Mouse (Mus musculus): ENCODE measurements around the gene Dctn5.

Dctn5 gene

GRCm38 (mm10) chr7:122160037-122160436 is 27.2 kb downstream of the Dctn5 start:
- DNase-seq (ENCODE audit: low read depth), result peak; percentile 49

- no peak for DNase-seq (ENCODE audit: low read depth)
Observed at GRCm38 (mm10) chr7:122163766-122164165, 30.9 kb downstream of the Dctn5 start.

- no peak for DNase-seq (ENCODE audit: low read depth)
Observed at GRCm38 (mm10) chr7:122167203-122167602, 34.4 kb downstream of the Dctn5 start.

- DNase-seq (ENCODE audit: low read depth), result no peak
Observed at GRCm38 (mm10) chr7:122170705-122171104, 37.9 kb downstream of the Dctn5 start.

DNA sequence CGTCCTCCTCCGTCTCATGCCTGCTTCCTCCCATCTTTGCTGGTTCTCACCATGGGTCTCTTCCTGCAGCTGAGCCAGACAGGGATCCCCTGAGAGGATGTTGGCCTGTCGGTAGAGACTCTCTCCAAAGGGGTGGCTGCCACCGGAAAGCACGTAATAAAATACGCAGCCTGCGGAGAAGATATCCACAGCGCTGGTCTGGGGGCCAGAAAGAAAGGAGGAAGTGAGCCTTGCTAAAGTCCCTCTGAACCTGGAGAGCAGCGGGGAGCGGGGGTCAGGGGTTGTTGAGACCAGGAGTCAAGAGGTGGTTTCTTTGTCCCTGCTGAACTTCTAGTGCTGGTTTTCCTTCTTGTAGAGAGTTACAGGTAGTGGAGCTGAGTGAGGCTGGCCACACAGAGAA is 38.8 kb downstream of the Dctn5 start:
- DNase-seq (ENCODE audit: low read depth), result no peak

GRCm38 (mm10) chr7:122180720-122181119 is 47.9 kb downstream of the Dctn5 start:
- no peak for DNase-seq (ENCODE audit: low read depth)

- no peak for DNase-seq (ENCODE audit: low read depth)
Observed at GRCm38 (mm10) chr7:122184569-122184968, 51.7 kb downstream of the Dctn5 start.

DNA sequence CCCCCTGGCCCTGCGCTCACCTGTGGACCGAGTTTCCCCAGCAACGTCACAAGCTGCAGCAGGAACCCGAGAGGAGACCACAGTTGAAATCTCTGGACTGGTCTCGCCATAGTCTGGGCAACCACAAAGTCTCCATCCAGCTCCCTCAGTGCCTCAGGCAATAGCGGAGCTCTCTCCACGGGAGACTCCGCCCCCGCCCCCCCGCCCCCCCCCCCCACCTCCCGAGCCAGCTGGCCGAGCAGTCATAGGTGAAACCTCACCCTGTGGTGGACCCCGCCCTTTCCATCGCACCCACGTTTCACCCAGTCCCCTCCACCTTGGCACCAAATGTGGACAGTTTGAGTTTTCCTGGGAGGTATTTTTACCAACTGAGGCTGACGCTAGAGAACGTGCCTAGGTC is 53.2 kb downstream of the Dctn5 start, which contains the start of gene Ern2:
Gene Ern2 (minus strand): TSS at position 165 of the 400 bp plus-strand sequence.
- DNase-seq (ENCODE audit: low read depth), result no peak

- DNase-seq (ENCODE audit: low read depth), result peak; percentile 78
Observed at GRCm38 (mm10) chr7:122189484-122189883, 56.6 kb downstream of the Dctn5 start.

DNA sequence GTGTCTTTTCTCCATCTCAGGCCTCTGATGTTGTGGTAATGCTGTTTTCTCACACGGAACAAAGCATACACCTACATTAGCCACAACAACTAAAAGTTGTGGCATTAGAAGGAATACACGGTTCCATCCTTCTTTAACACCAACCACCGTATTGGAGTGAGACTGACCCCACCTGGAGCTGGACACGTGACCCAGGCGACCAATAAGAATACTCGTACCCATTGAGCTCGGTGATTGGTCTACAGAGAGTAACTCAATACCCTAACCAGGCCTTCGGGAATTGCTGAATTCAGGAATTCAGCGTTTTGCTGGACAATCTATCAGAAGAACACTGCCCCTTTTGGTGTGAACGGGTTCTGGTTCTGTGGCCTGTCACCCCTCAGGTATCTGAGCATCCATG is 58.3 kb downstream of the Dctn5 start:
- DNase-seq (ENCODE audit: low read depth), result no peak

- no peak for DNase-seq (ENCODE audit: low read depth)
Observed at GRCm38 (mm10) chr7:122193919-122194318, 61.1 kb downstream of the Dctn5 start.

- DNase-seq (ENCODE audit: low read depth), result peak; percentile 8
Observed at GRCm38 (mm10) chr7:122196771-122197170, 63.9 kb downstream of the Dctn5 start.

GRCm38 (mm10) chr7:122197306-122197705 is 64.5 kb downstream of the Dctn5 start:
- peak; percentile 84 for DNase-seq (ENCODE audit: low read depth)

All from induced T-regulatory cell, adult 2 months (primary cell).